Mouse (Mus musculus) thymus, postnatal 14 days (tissue): Measurements from ENCODE around the gene Pde9a.

ENCODE experiments used
- DNase-seq: peaks from one replicate; pipeline ENCODE4 v3.0.0; 2021

The Pde9a gene

GRCm38 (mm10) chr17:31389432-31390050 is 3.5 kb downstream of the Pde9a start:
- DNase-seq, result no peak

- DNase-seq, result no peak
Observed at GRCm38 (mm10) chr17:31391462-31391861, 5.5 kb downstream of the Pde9a start.

- DNase-seq, result no peak
Observed at GRCm38 (mm10) chr17:31392041-31392440, 6.0 kb downstream of the Pde9a start.

GRCm38 (mm10) chr17:31393811-31394210 is 7.8 kb downstream of the Pde9a start:
- DNase-seq, result no peak

GRCm38 (mm10) chr17:31400294-31400693 is 14.3 kb downstream of the Pde9a start:
- no peak for DNase-seq

- DNase-seq, result no peak
Observed at GRCm38 (mm10) chr17:31401160-31401559, 15.2 kb downstream of the Pde9a start.

- no peak for DNase-seq
Observed at GRCm38 (mm10) chr17:31402713-31403112, 16.7 kb downstream of the Pde9a start.

GRCm38 (mm10) chr17:31405694-31406227 is 19.8 kb downstream of the Pde9a start:
- DNase-seq, result no peak

- no peak for DNase-seq
Observed at GRCm38 (mm10) chr17:31409741-31410350, 23.8 kb downstream of the Pde9a start.

- no peak for DNase-seq
Observed at GRCm38 (mm10) chr17:31415258-31415657, 29.2 kb downstream of the Pde9a start.

GRCm38 (mm10) chr17:31418804-31419597 is 33.0 kb downstream of the Pde9a start:
- DNase-seq, result no peak

- DNase-seq, result no peak
Observed at GRCm38 (mm10) chr17:31419598-31419950, 33.6 kb downstream of the Pde9a start.

- no peak for DNase-seq
Observed at GRCm38 (mm10) chr17:31419995-31420394, 34.0 kb downstream of the Pde9a start.

GRCm38 (mm10) chr17:31420658-31421057 is 34.6 kb downstream of the Pde9a start:
- no peak for DNase-seq

GRCm38 (mm10) chr17:31422381-31422780 is 36.4 kb downstream of the Pde9a start:
- no peak for DNase-seq

GRCm38 (mm10) chr17:31423020-31423419 is 37.0 kb downstream of the Pde9a start:
- no peak for DNase-seq

GRCm38 (mm10) chr17:31424358-31424757 is 38.3 kb downstream of the Pde9a start:
- no peak for DNase-seq

- DNase-seq, result no peak
Observed at GRCm38 (mm10) chr17:31424798-31425197, 38.8 kb downstream of the Pde9a start.

- DNase-seq, result no peak
Observed at GRCm38 (mm10) chr17:31425827-31426698, 40.1 kb downstream of the Pde9a start.

- peak; percentile 19 for DNase-seq
Observed at GRCm38 (mm10) chr17:31429402-31429801, 43.4 kb downstream of the Pde9a start.

GRCm38 (mm10) chr17:31432878-31433281 is 46.9 kb downstream of the Pde9a start:
- DNase-seq, result peak; percentile 17

- peak; percentile 14 for DNase-seq
Observed at GRCm38 (mm10) chr17:31433401-31433928, 47.5 kb downstream of the Pde9a start.
